Mouse (Mus musculus): ENCODE measurements around the gene Vmn1r89. TPM values are rescaled to one million over a fixed set of nuclear protein-coding genes. Genes with fewer than 3 reads are reported as not detected.

The Vmn1r89 gene
- total RNA-seq (2021), result not detected

- DNase-seq (ENCODE audit: extremely low spot score in 1 of 2, low spot score in 1 of 2), result no peak
Measured at GRCm38 (mm10) chr7:13212720-13213119, at the start of gene Vmn1r89. Vmn1r89 (plus strand) TSS chr7:13213020.

GRCm38 (mm10) chr7:13260746-13261700 is 48.2 kb downstream of the Vmn1r89 start:
- DNase-seq (ENCODE audit: extremely low spot score in 1 of 2, low spot score in 1 of 2), result no peak

- no peak for DNase-seq (ENCODE audit: extremely low spot score in 1 of 2, low spot score in 1 of 2)
Measured at GRCm38 (mm10) chr7:13263851-13264250, 51.0 kb downstream of the Vmn1r89 start.

- DNase-seq (ENCODE audit: extremely low spot score in 1 of 2, low spot score in 1 of 2), result no peak
Measured at GRCm38 (mm10) chr7:13264396-13264795, 51.6 kb downstream of the Vmn1r89 start.

GRCm38 (mm10) chr7:13268749-13269260 is 56.0 kb downstream of the Vmn1r89 start:
- no peak for DNase-seq (ENCODE audit: extremely low spot score in 1 of 2, low spot score in 1 of 2)

GRCm38 (mm10) chr7:13269394-13269793 is 56.6 kb downstream of the Vmn1r89 start:
- no peak for DNase-seq (ENCODE audit: extremely low spot score in 1 of 2, low spot score in 1 of 2)

Other genes with a start within 250 kb of the Vmn1r89 start
- gene Zfp324, start 247.2 kb upstream of the Vmn1r89 start, total RNA-seq (2021), result 10 to 100 TPM; 10.2 to 12.1 TPM
- gene Zfp446, start 235.2 kb upstream of the Vmn1r89 start, total RNA-seq (2021), result 1 to 10 TPM; 8.1 to 9.1 TPM
- under 1 TPM; 0.22 to 0.47 TPM for gene Slc27a5, start 214.8 kb upstream of the Vmn1r89 start, total RNA-seq (2021)
- gene Trim28, start 213.9 kb upstream of the Vmn1r89 start, total RNA-seq (2021), result 100 to 1,000 TPM; 236 to 250 TPM
- 10 to 100 TPM; 34.4 to 35.3 TPM for gene Zbtb45, start 203.0 kb upstream of the Vmn1r89 start, total RNA-seq (2021)
- gene Chmp2a, start 178.2 kb upstream of the Vmn1r89 start, total RNA-seq (2021), result 100 to 1,000 TPM; 128 to 149 TPM
- 100 to 1,000 TPM; 197 to 209 TPM for gene Ube2m, start 174.7 kb upstream of the Vmn1r89 start, total RNA-seq (2021)
- gene Mzf1, start 158.3 kb upstream of the Vmn1r89 start, total RNA-seq (2021), result 10 to 100 TPM; 12.8 to 18.0 TPM
- gene Vmn1r85, start 117.8 kb upstream of the Vmn1r89 start, total RNA-seq (2021), result not detected
- not detected for gene Vmn1r86, start 93.1 kb upstream of the Vmn1r89 start, total RNA-seq (2021)
- not detected for gene Vmn1r87, start 72.9 kb upstream of the Vmn1r89 start, total RNA-seq (2021)
- under 1 TPM; 0.14 to 0.15 TPM for gene Vmn1r88, start 53.5 kb upstream of the Vmn1r89 start, total RNA-seq (2021)
- gene Lig1, start 64.3 kb downstream of the Vmn1r89 start, total RNA-seq (2021), result 1 to 10 TPM; 5.0 to 6.4 TPM
- gene Zswim9, start 65.7 kb downstream of the Vmn1r89 start, total RNA-seq (2021), result 10 to 100 TPM; 12.6 to 15.2 TPM
- under 1 TPM; 0.20 to 0.23 TPM for gene Pla2g4c, start 111.6 kb downstream of the Vmn1r89 start, total RNA-seq (2021)
- gene Cabp5, start 185.1 kb downstream of the Vmn1r89 start, total RNA-seq (2021), result not detected
- gene Bsph1, start 237.8 kb downstream of the Vmn1r89 start, total RNA-seq (2021), result not detected